Mouse (Mus musculus) inflammation-experienced regulatory T-cells, adult 6 months (primary cell): ENCODE results near the gene Sh3tc1. TPM values are rescaled to one million over a fixed set of nuclear protein-coding genes. Genes with fewer than 3 reads are reported as not detected.

ENCODE experiments used
- polyA plus RNA-seq, 3 experiments: library from polyadenylated mRNA; unstranded; fragments of 100-300 nt; shearing (Covaris generic); gene quantifications; one replicate each; pipeline ENCODE4 v1.2.1; 2017

The Sh3tc1 gene
- polyA plus RNA-seq, 3 experiments from 2014 or later = 1.1 to 2.2 (median 1.4) TPM

Other genes with a start within 250 kb of the Sh3tc1 start
- gene Cpz, start 214.3 kb downstream of the Sh3tc1 start, polyA plus RNA-seq = not detected
- gene Trmt44, start 164.9 kb downstream of the Sh3tc1 start, polyA plus RNA-seq = 1 to 10 TPM; 2.0 to 3.1 (median 2.9) TPM
- 10 to 100 TPM; 20.1 to 25.4 (median 23.4) TPM for gene Acox3, start 156.9 kb downstream of the Sh3tc1 start, polyA plus RNA-seq
- gene Htra3, start 60.2 kb downstream of the Sh3tc1 start, polyA plus RNA-seq = not detected
- gene Ablim2, start 17.9 kb upstream of the Sh3tc1 start, polyA plus RNA-seq = 1 to 10 TPM; 1.8 to 2.1 (median 1.8) TPM
- 1 to 10 TPM; 1.4 to 8.0 (median 7.3) TPM for gene Afap1, start 153.3 kb upstream of the Sh3tc1 start, polyA plus RNA-seq